Mouse (Mus musculus): ENCODE data around the gene Cux2. TPM values are rescaled to one million over a fixed set of nuclear protein-coding genes. Genes with fewer than 3 reads are reported as not detected.
A peak's percentile ranks its signal among the peaks of the same experiment; 100 is the strongest.
"Not testable (repeated sequence)": the region's sequence is repeated elsewhere in the genome, so short reads cannot be mapped to it uniquely, and the experiment has no call there.

The Cux2 gene
- polyA plus RNA-seq, 1 experiment from 2014 or later, result 3.6 TPM

- Histone ChIP-seq H3K4me1 (peaks cover 35% of the 10 kb centered on the region), H3K9ac (peak overlapping the region; percentile 71), H3K9me3 (no peaks in the 10 kb centered on the region), H3K36me3 (peaks cover 22% of the 10 kb centered on the region), H3K27ac (no peak overlapping the region), H3K4me3 (peak overlapping the region; percentile 92), H3K4me2 (peak overlapping the region; percentile 90), H3K27me3 (no peaks in the 10 kb centered on the region)
- WGBS, result 28% methylated on average over 20 of the region's 20 CpGs
- ATAC-seq (ENCODE audit: borderline replicate concordance, extremely low read depth, low FRiP score, low TSS enrichment), result no peak
Observed at GRCm38 (mm10) chr5:121849478-121850349, 200.2 kb downstream of the Cux2 start.

GRCm38 (mm10) chr5:121848743-121849142 is 201.2 kb downstream of the Cux2 start, which contains the start of gene Pheta1:
TSS of gene Pheta1 (plus strand) at chr5:121848984.
- peak within 1 kb of the TSS; percentile 71 for H3K9ac ChIP-seq
- peaks cover 31% of the 10 kb centered on the region for H3K4me1 ChIP-seq
- WGBS, result under 1% methylated on average over 42 of the region's 42 CpGs
- H3K27me3 ChIP-seq, result peaks cover 9% of the 10 kb centered on the region; the same call in 1 of the 2 replicates
- peak; percentile 90 for ATAC-seq (ENCODE audit: borderline replicate concordance, extremely low read depth, low FRiP score, low TSS enrichment)
- peak within 1 kb of the TSS; percentile 90 for H3K4me2 ChIP-seq
- H3K27ac ChIP-seq, result peak within 1 kb of the TSS; percentile 89
- H3K36me3 ChIP-seq, result peaks cover 21% of the 10 kb centered on the region
- peak within 1 kb of the TSS; percentile 92 for H3K4me3 ChIP-seq
- H3K9me3 ChIP-seq, result no peaks in the 10 kb centered on the region

- Histone ChIP-seq H3K4me1 (peaks cover 32% of the 10 kb centered on the region), H3K9me3 (no peaks in the 10 kb centered on the region), H3K9ac (peak overlapping the region; percentile 71), H3K27ac (peak overlapping the region; percentile 89), H3K27me3 (peaks cover 15% of the 10 kb centered on the region), H3K4me3 (peak overlapping the region; percentile 92), H3K36me3 (peaks cover 15% of the 10 kb centered on the region), H3K4me2 (peak overlapping the region; percentile 90)
- WGBS, result under 1% methylated on average over 17 of the region's 17 CpGs
- peak; percentile 32; the same call in 1 of the 2 replicates for ATAC-seq (ENCODE audit: borderline replicate concordance, extremely low read depth, low FRiP score, low TSS enrichment)
Observed at GRCm38 (mm10) chr5:121848035-121848519, 201.8 kb downstream of the Cux2 start.

- peaks cover 38% of the 10 kb centered on the region for H3K4me1 ChIP-seq
- H3K36me3 ChIP-seq; H3K4me3 ChIP-seq; H3K9me3 ChIP-seq; H3K4me2 ChIP-seq; ATAC-seq (ENCODE audit: borderline replicate concordance, extremely low read depth, low FRiP score, low TSS enrichment); H3K27ac ChIP-seq; H3K9ac ChIP-seq: not testable (repeated sequence)
- H3K27me3 ChIP-seq, result peaks cover 17% of the 10 kb centered on the region
- 76% methylated on average over 3 of the region's 3 CpGs for WGBS
Observed at GRCm38 (mm10) chr5:121847269-121847668, 202.6 kb downstream of the Cux2 start.

GRCm38 (mm10) chr5:121846322-121846721 is 203.6 kb downstream of the Cux2 start:
- Histone ChIP-seq H3K27me3 (peaks cover 20% of the 10 kb centered on the region), H3K9ac (no peak overlapping the region), H3K9me3 (no peaks in the 10 kb centered on the region), H3K27ac (no peak overlapping the region), H3K4me2 (no peak overlapping the region), H3K4me3 (no peak overlapping the region), H3K4me1 (peaks cover 43% of the 10 kb centered on the region), H3K36me3 (no peaks in the 10 kb centered on the region)
- ATAC-seq (ENCODE audit: borderline replicate concordance, extremely low read depth, low FRiP score, low TSS enrichment), result no peak
- WGBS, result 71% methylated on average over 11 of the region's 11 CpGs

GRCm38 (mm10) chr5:121845361-121845760 is 204.5 kb downstream of the Cux2 start:
- Histone ChIP-seq H3K27me3 (peaks cover 20% of the 10 kb centered on the region), H3K27ac (no peak overlapping the region), H3K4me3 (no peak overlapping the region), H3K9ac (no peak overlapping the region), H3K9me3 (no peaks in the 10 kb centered on the region), H3K4me2 (no peak overlapping the region), H3K4me1 (peaks cover 36% of the 10 kb centered on the region), H3K36me3 (no peaks in the 10 kb centered on the region)
- WGBS, result 20% methylated on average over 4 of the region's 4 CpGs
- no peak for ATAC-seq (ENCODE audit: borderline replicate concordance, extremely low read depth, low FRiP score, low TSS enrichment)

- ATAC-seq (ENCODE audit: borderline replicate concordance, extremely low read depth, low FRiP score, low TSS enrichment), result no peak
- Histone ChIP-seq H3K9me3 (no peaks in the 10 kb centered on the region), H3K27ac (peak overlapping the region; percentile 61; the same call in 1 of the 2 replicates), H3K4me1 (peaks cover 37% of the 10 kb centered on the region), H3K27me3 (peaks cover 20% of the 10 kb centered on the region), H3K36me3 (no peaks in the 10 kb centered on the region), H3K9ac (peak overlapping the region; percentile 22; the same call in 1 of the 2 replicates), H3K4me2 (peak overlapping the region; percentile 96), H3K4me3 (peak overlapping the region; percentile 55)
- 12% methylated on average over 17 of the region's 17 CpGs for WGBS
Observed at GRCm38 (mm10) chr5:121843138-121843905, 206.6 kb downstream of the Cux2 start.

GRCm38 (mm10) chr5:121842665-121843118 is 207.2 kb downstream of the Cux2 start:
- H3K4me2 ChIP-seq, result peak overlapping the region; percentile 96
- peaks cover 20% of the 10 kb centered on the region for H3K27me3 ChIP-seq
- H3K36me3 ChIP-seq, result no peaks in the 10 kb centered on the region
- H3K4me1 ChIP-seq, result peaks cover 37% of the 10 kb centered on the region
- ATAC-seq (ENCODE audit: borderline replicate concordance, extremely low read depth, low FRiP score, low TSS enrichment), result peak; percentile 49
- H3K9ac ChIP-seq, result peak overlapping the region; percentile 66
- H3K9me3 ChIP-seq, result no peaks in the 10 kb centered on the region
- H3K4me3 ChIP-seq, result peak overlapping the region; percentile 55
- H3K27ac ChIP-seq, result peak overlapping the region; percentile 61
- under 1% methylated on average over 33 of the region's 33 CpGs for WGBS

GRCm38 (mm10) chr5:121841973-121842372 is 207.9 kb downstream of the Cux2 start:
- no peaks in the 10 kb centered on the region for H3K36me3 ChIP-seq
- peaks cover 41% of the 10 kb centered on the region for H3K4me1 ChIP-seq
- H3K4me3 ChIP-seq, result no peak overlapping the region
- no peaks in the 10 kb centered on the region for H3K9me3 ChIP-seq
- no peak overlapping the region for H3K9ac ChIP-seq
- no peak for ATAC-seq (ENCODE audit: borderline replicate concordance, extremely low read depth, low FRiP score, low TSS enrichment)
- H3K27ac ChIP-seq, result no peak overlapping the region
- H3K27me3 ChIP-seq, result peaks cover 20% of the 10 kb centered on the region
- H3K4me2 ChIP-seq, result peak overlapping the region; percentile 96; the same call in 1 of the 2 replicates
- 42% methylated on average over 10 of the region's 10 CpGs for WGBS

GRCm38 (mm10) chr5:121841516-121841915 is 208.4 kb downstream of the Cux2 start:
- no peak for ATAC-seq (ENCODE audit: borderline replicate concordance, extremely low read depth, low FRiP score, low TSS enrichment)
- peaks cover 20% of the 10 kb centered on the region for H3K27me3 ChIP-seq
- H3K36me3 ChIP-seq, result no peaks in the 10 kb centered on the region
- H3K9ac ChIP-seq, result no peak overlapping the region
- 89% methylated on average over 9 of the region's 9 CpGs for WGBS
- H3K4me2 ChIP-seq, result no peak overlapping the region
- H3K4me3 ChIP-seq, result no peak overlapping the region
- no peaks in the 10 kb centered on the region for H3K9me3 ChIP-seq
- H3K4me1 ChIP-seq, result peaks cover 41% of the 10 kb centered on the region
- no peak overlapping the region for H3K27ac ChIP-seq

- H3K27me3 ChIP-seq, result peaks cover 15% of the 10 kb centered on the region
- 26% methylated on average over 7 of the region's 7 CpGs for WGBS
- peak overlapping the region; percentile 49 for H3K9ac ChIP-seq
Observed at GRCm38 (mm10) chr5:121839128-121839473, 210.8 kb downstream of the Cux2 start.

More at GRCm38 (mm10) chr5:121839128-121839473, 210.8 kb downstream of the Cux2 start:
- no peaks in the 10 kb centered on the region for H3K9me3 ChIP-seq
- peak overlapping the region; percentile 87 for H3K4me3 ChIP-seq
- no peaks in the 10 kb centered on the region for H3K36me3 ChIP-seq
- H3K4me1 ChIP-seq, result peaks cover 59% of the 10 kb centered on the region
- H3K27ac ChIP-seq, result peak overlapping the region; percentile 87
- H3K4me2 ChIP-seq, result peak overlapping the region; percentile 83
- ATAC-seq (ENCODE audit: borderline replicate concordance, extremely low read depth, low FRiP score, low TSS enrichment), result no peak

Data from lung, embryonic 15.5 days (tissue).